Mouse (Mus musculus) hindbrain, embryonic 14.5 days (tissue): ENCODE results near the gene Xaf1. TPM values are rescaled to one million over a fixed set of nuclear protein-coding genes. Genes with fewer than 3 reads are reported as not detected.

Source experiments
- ATAC-seq: fragments of 200-750 bp; cut with Nextera tagmentation; 2 replicates; pipeline ENCODE4 v1.8.0; 2017; ENCODE audit warnings: moderate number of reproducible peaks, mild to moderate bottlenecking, moderate TSS enrichment, moderate library complexity; ENCODE audit not compliant: low FRiP score
- DNase-seq: peaks from one replicate; pipeline ENCODE4 v3.0.0-alpha.2; 2015; ENCODE audit warnings: low spot score
- H3K27ac ChIP-seq: fragments of 300-500 bp; sonication (generic); 2 replicates; pipeline ENCODE4 v1.5.1; 2014; ENCODE audit warnings: mild to moderate bottlenecking, moderate library complexity
- H3K27me3 ChIP-seq: fragments of 300-500 bp; sonication (generic); 2 replicates; pipeline ENCODE4 v1.6.1; 2014; ENCODE audit warnings: mild to moderate bottlenecking, low read length, mixed read lengths; ENCODE audit not compliant: control insufficient read depth, insufficient read depth
- H3K36me3 ChIP-seq: fragments of 300-500 bp; sonication (generic); replicated peaks from 2 replicates; pipeline ENCODE4 v1.6.1; 2014; ENCODE audit not compliant: control insufficient read depth, insufficient read depth
- H3K4me1 ChIP-seq: fragments of 300-500 bp; sonication (generic); replicated peaks from 2 replicates; pipeline ENCODE4 v1.6.1; 2014; ENCODE audit warnings: antibody characterized with exemption, low read length, mixed read lengths; ENCODE audit not compliant: control insufficient read depth, insufficient read depth
- H3K4me2 ChIP-seq: fragments of 300-500 bp; sonication (generic); replicated peaks from 2 replicates; pipeline ENCODE4 v1.6.1; 2014; ENCODE audit warnings: mild to moderate bottlenecking, moderate library complexity
- H3K4me3 ChIP-seq: fragments of 300-500 bp; sonication (generic); replicated peaks from 2 replicates; pipeline ENCODE4 v1.5.1; 2014; ENCODE audit warnings: mild to moderate bottlenecking, low read length
- H3K9ac ChIP-seq: fragments of 300-500 bp; sonication (generic); 2 replicates; pipeline ENCODE4 v1.6.1; 2014
- H3K9me3 ChIP-seq: fragments of 300-500 bp; sonication (generic); 2 replicates; pipeline ENCODE4 v1.6.1; 2016; ENCODE audit warnings: low read length; ENCODE audit not compliant: control insufficient read depth
- WGBS: fragments of 180-500 bp; shearing (Covaris S2); extraction: QIAGEN DNeasy Blood & Tissue Kit; methylation state at CpG from one replicate; pipeline ENCODE4 v1.1.7; 2014; 5-methylcytosine and 5-hydroxymethylcytosine counted together
- polyA plus RNA-seq: library from polyadenylated mRNA; unstranded; fragments of >200 nt; fragmentation: Nextera tagmentation; extraction: Ambion mirVana; gene quantifications from 2 replicates; pipeline ENCODE4 v1.2.1, GENCODE M21; 2014

Xaf1 gene
- polyA plus RNA-seq, 1 experiment from 2014 or later, result 3.3 TPM

- DNase-seq (no peak), ATAC-seq (no peak)
- Histone ChIP-seq H3K27ac (no peak overlapping the region), H3K9ac (no peak overlapping the region), H3K4me1 (no peaks in the 10 kb centered on the region), H3K27me3 (no peaks in the 10 kb centered on the region), H3K36me3 (no peaks in the 10 kb centered on the region), H3K4me2 (no peak overlapping the region), H3K4me3 (no peak overlapping the region), H3K9me3 (no peaks in the 10 kb centered on the region)
- 91% methylated on average over 5 of the region's 5 CpGs for WGBS
Observed at GRCm38 (mm10) chr11:72307461-72307860, 6.0 kb downstream of the Xaf1 start.

- H3K4me2 ChIP-seq, result no peak overlapping the region
- no peak overlapping the region for H3K9ac ChIP-seq
- ATAC-seq (no peak), DNase-seq (no peak)
- H3K36me3 ChIP-seq, result no peaks in the 10 kb centered on the region
- peaks cover 6% of the 10 kb centered on the region for H3K27me3 ChIP-seq
- H3K4me1 ChIP-seq, result no peaks in the 10 kb centered on the region
- H3K27ac ChIP-seq, result no peak overlapping the region
- H3K9me3 ChIP-seq, result no peaks in the 10 kb centered on the region
- 73% methylated on average over 2 of the region's 2 CpGs for WGBS
- H3K4me3 ChIP-seq, result no peak overlapping the region
Observed at GRCm38 (mm10) chr11:72308982-72309381, 7.6 kb downstream of the Xaf1 start.

DNA sequence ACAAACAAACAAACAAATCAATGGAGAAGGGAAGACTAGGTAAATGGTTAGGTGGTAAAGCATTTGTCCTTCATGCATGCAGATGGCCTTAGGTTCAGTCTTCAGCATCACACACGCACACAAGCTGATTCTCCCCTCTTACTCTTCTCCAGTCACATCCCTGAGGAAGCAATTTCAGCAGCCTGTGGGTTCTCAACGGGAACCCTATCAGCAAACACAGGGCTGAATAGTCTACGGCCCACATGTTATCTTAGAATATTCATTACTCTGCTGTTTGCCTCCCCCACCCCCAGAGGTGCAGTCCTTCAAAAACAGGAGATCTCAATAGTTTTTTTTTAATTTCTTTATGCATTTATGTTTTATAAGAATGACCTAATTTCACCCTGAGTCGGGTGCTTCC lies 9.1 kb downstream of the Xaf1 start:
- H3K27me3 ChIP-seq, result peaks cover 19% of the 10 kb centered on the region
- H3K4me1 ChIP-seq, result 0 out of 2 replicates have a peak, but pooled peaks cover 3% of the 10 kb centered on the region
- H3K36me3 ChIP-seq, result no peaks in the 10 kb centered on the region
- WGBS, result 87% methylated on average over 4 of the region's 4 CpGs
- no peaks in the 10 kb centered on the region for H3K9me3 ChIP-seq
- no peak overlapping the region for H3K9ac ChIP-seq
- ATAC-seq (no peak), DNase-seq (no peak)
- no peak overlapping the region for H3K4me2 ChIP-seq
- no peak overlapping the region for H3K27ac ChIP-seq
- H3K4me3 ChIP-seq, result no peak overlapping the region

DNA sequence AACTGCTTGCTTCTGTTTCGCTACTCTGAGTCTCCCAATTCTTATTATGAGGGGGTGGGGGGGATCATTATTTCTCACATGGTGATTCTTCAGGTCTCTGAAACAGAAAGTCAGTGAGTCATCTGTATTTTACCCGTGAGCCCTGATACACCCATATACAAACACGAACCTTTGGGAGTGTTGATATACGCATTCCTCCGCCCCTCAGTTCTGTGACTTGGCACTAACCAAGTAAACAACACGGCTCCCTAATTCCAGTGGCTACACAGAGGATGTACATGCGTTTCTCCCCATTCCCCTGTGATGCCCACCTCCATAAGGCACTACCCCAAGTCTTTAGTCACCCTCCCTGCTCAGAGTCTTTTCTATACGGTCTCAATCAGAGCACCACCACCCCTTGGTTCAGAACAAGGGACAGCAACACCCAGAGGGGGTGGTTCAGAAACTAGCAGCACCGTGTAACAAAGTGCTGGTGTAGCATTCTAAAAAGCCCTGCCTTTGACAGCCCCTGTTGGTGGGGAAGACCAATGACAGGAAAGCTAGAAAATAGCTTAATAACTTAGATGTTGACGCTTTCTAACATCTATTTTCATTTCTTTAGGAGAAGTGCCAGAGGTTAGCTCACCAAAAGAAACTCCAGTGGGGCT lies 10.0 kb downstream of the Xaf1 start:
- Histone ChIP-seq H3K4me1 (0 out of 2 replicates have a peak, but pooled peaks cover 3% of the 10 kb centered on the region), H3K36me3 (no peaks in the 10 kb centered on the region), H3K9me3 (no peaks in the 10 kb centered on the region), H3K27ac (no peak overlapping the region), H3K27me3 (peaks cover 19% of the 10 kb centered on the region), H3K4me3 (no peak overlapping the region), H3K9ac (no peak overlapping the region), H3K4me2 (no peak overlapping the region)
- 88% methylated on average over 10 of the region's 10 CpGs for WGBS
- DNase-seq (no peak), ATAC-seq (no peak)

GRCm38 (mm10) chr11:72314151-72314895 lies 12.9 kb downstream of the Xaf1 start, which contains the start of gene Fbxo39:
Fbxo39 (plus strand) TSS chr11:72314444.
- WGBS, result 13% methylated on average over 42 of the region's 42 CpGs
- Histone ChIP-seq H3K9me3 (no peaks in the 10 kb centered on the region), H3K4me3 (peak within 1 kb of the TSS; percentile 31), H3K4me1 (0 out of 2 replicates have a peak, but pooled peaks cover 3% of the 10 kb centered on the region), H3K9ac (peak within 1 kb of the TSS; percentile 45), H3K4me2 (peak within 1 kb of the TSS; percentile 54), H3K27ac (no peak within 1 kb of the TSS), H3K27me3 (peaks cover 19% of the 10 kb centered on the region), H3K36me3 (no peaks in the 10 kb centered on the region)
- DNase-seq, result no peak
- ATAC-seq, result no peak

DNA sequence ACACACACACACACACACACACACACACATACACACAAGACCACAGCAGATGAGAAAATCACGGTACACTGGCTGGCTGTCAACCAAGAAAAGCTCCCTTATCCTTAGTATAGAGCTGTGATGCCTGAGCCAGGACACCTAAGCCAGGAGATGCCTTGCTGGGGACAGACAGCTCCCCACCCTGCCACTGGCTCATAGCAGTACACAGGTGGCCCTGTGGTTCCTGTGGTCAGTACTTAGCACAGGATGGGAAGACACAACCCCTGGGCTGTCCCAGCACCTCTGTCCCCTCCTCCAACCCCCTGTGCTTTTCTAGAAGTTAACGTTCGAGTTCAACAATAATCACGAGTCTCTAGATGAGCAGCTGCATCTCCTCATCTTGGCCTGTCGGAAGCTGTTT lies 16.6 kb downstream of the Xaf1 start:
- 81% methylated on average over 5 of the region's 5 CpGs for WGBS
- 0 out of 2 replicates have a peak, but pooled peaks cover 3% of the 10 kb centered on the region for H3K4me1 ChIP-seq
- H3K36me3 ChIP-seq, result no peaks in the 10 kb centered on the region
- H3K9ac ChIP-seq, result no peak overlapping the region
- no peak overlapping the region for H3K27ac ChIP-seq
- H3K4me2 ChIP-seq, result no peak overlapping the region
- H3K9me3 ChIP-seq, result no peaks in the 10 kb centered on the region
- ATAC-seq, result no peak
- no peak for DNase-seq
- H3K27me3 ChIP-seq, result peaks cover 19% of the 10 kb centered on the region
- H3K4me3 ChIP-seq, result no peak overlapping the region

- DNase-seq (no peak), ATAC-seq (no peak)
- no peak overlapping the region for H3K9ac ChIP-seq
- H3K4me1 ChIP-seq, result no peaks in the 10 kb centered on the region
- H3K27ac ChIP-seq, result no peak overlapping the region
- no peak overlapping the region for H3K4me2 ChIP-seq
- 79% methylated on average over 3 of the region's 3 CpGs for WGBS
- no peaks in the 10 kb centered on the region for H3K36me3 ChIP-seq
- H3K27me3 ChIP-seq, result no peaks in the 10 kb centered on the region
- no peaks in the 10 kb centered on the region for H3K9me3 ChIP-seq
- no peak overlapping the region for H3K4me3 ChIP-seq
Observed at GRCm38 (mm10) chr11:72324431-72324830, 23.0 kb downstream of the Xaf1 start.

DNA sequence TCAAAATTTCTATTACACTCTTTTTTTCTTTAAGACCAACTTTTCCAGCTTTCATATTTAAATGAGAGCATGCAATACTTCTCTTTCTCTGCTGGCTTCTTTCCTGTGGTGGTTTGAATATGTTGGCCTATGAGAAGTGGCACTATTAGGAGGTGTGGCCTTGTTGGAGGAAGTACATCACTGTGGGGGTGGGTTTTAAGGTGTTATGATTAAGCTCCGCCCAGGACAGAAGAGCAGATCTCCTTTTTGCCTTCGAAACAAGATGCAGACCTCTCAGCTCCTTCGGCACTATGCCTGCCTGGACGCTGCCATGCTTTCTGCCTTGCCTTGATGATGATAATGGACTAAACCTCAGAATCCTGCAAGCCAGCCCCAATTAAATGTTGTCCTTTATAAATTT lies 24.3 kb downstream of the Xaf1 start:
- Histone ChIP-seq H3K9me3 (no peaks in the 10 kb centered on the region), H3K27me3 (no peaks in the 10 kb centered on the region), H3K4me3 (no peak overlapping the region), H3K4me1 (no peaks in the 10 kb centered on the region), H3K36me3 (no peaks in the 10 kb centered on the region), H3K4me2 (no peak overlapping the region), H3K9ac (no peak overlapping the region), H3K27ac (no peak overlapping the region)
- 88% methylated on average over 4 of the region's 4 CpGs for WGBS
- DNase-seq, result no peak
- ATAC-seq, result no peak

- no peaks in the 10 kb centered on the region for H3K27me3 ChIP-seq
- H3K9me3 ChIP-seq, result no peaks in the 10 kb centered on the region
- WGBS, result 72% methylated on average over 9 of the region's 9 CpGs
- no peak for ATAC-seq
- H3K4me3 ChIP-seq, result no peak overlapping the region
- H3K9ac ChIP-seq, result no peak overlapping the region
- H3K36me3 ChIP-seq, result no peaks in the 10 kb centered on the region
- no peak for DNase-seq
- 0 out of 2 replicates have a peak, but pooled peaks cover under 1% of the 10 kb centered on the region for H3K4me1 ChIP-seq
- no peak overlapping the region for H3K4me2 ChIP-seq
- no peak overlapping the region for H3K27ac ChIP-seq
Observed at GRCm38 (mm10) chr11:72332951-72333667, 31.7 kb downstream of the Xaf1 start.
